Mouse (Mus musculus) lung, postnatal 0 days (tissue): Measurements from ENCODE around the gene Zpbp2. TPM values are rescaled to one million over a fixed set of nuclear protein-coding genes. Genes with fewer than 3 reads are reported as not detected.
"Not testable (repeated sequence)": the region's sequence is repeated elsewhere in the genome, so short reads cannot be mapped to it uniquely, and the experiment has no call there.

ENCODE experiments used
- ATAC-seq: fragments of 200-750 bp; cut with Nextera tagmentation; 2 replicates; pipeline ENCODE4 v1.8.0; 2017; ENCODE audit warnings: moderate library complexity
- DNase-seq: peaks from one replicate; pipeline ENCODE4 v3.0.0-alpha.2; 2016; ENCODE audit warnings: low spot score
- H3K27ac ChIP-seq: fragments of 300-500 bp; sonication (generic); 2 replicates; pipeline ENCODE4 v1.5.1; 2014; ENCODE audit warnings: antibody characterized with exemption, mild to moderate bottlenecking, low read length, mixed read lengths
- H3K27me3 ChIP-seq: fragments of 300-500 bp; sonication (generic); replicated peaks from 2 replicates; pipeline ENCODE4 v1.6.1; 2014; ENCODE audit warnings: low read length, mixed read lengths; ENCODE audit not compliant: insufficient read depth
- H3K36me3 ChIP-seq: fragments of 300-500 bp; sonication (generic); 2 replicates; pipeline ENCODE4 v1.6.1; 2014; ENCODE audit warnings: low read length, mixed read lengths; ENCODE audit not compliant: insufficient read depth
- H3K4me1 ChIP-seq: fragments of 300-500 bp; sonication (generic); 2 replicates; pipeline ENCODE4 v1.6.1; 2014; ENCODE audit warnings: antibody characterized with exemption, low read depth, low read length, mixed read lengths; ENCODE audit not compliant: insufficient read depth
- H3K4me2 ChIP-seq: fragments of 300-500 bp; sonication (generic); replicated peaks from 2 replicates; pipeline ENCODE4 v1.6.1; 2014; ENCODE audit warnings: low read depth, mild to moderate bottlenecking, low read length, moderate library complexity, mixed read lengths
- H3K4me3 ChIP-seq: fragments of 300-500 bp; sonication (generic); 2 replicates; pipeline ENCODE4 v1.5.1; 2014; ENCODE audit warnings: low read depth, low read length
- H3K9ac ChIP-seq: fragments of 300-500 bp; sonication (generic); replicated peaks from 2 replicates; pipeline ENCODE4 v1.6.1; 2014; ENCODE audit warnings: low read depth, mild to moderate bottlenecking
- H3K9me3 ChIP-seq: fragments of 300-500 bp; sonication (generic); 2 replicates; pipeline ENCODE4 v1.6.1; 2016; ENCODE audit warnings: low read length, mixed read lengths
- CTCF ChIP-seq: IDR thresholded peaks from 2 replicates; pipeline ENCODE4 v1.5.1; 2016; ENCODE audit warnings: antibody characterized with exemption, mild to moderate bottlenecking
- EP300 ChIP-seq: IDR thresholded peaks from 2 replicates; pipeline ENCODE4 v1.6.1; 2016; ENCODE audit warnings: antibody characterized with exemption, mild to moderate bottlenecking, control low read depth
- WGBS: fragments of 180-500 bp; shearing (Covaris S2); extraction: QIAGEN DNeasy Blood & Tissue Kit; methylation state at CpG from one replicate; pipeline ENCODE4 v1.1.7; 2014; 5-methylcytosine and 5-hydroxymethylcytosine counted together
- polyA plus RNA-seq: library from polyadenylated mRNA; unstranded; fragments of >200 nt; fragmentation: Nextera tagmentation; extraction: Ambion mirVana; gene quantifications from 2 replicates; pipeline ENCODE4 v1.2.1, GENCODE M21; 2015

Zpbp2 gene
- polyA plus RNA-seq, 1 experiment from 2014 or later = 0.10 TPM

- Histone ChIP-seq H3K27me3 (no peaks in the 10 kb centered on the region), H3K36me3 (no peaks in the 10 kb centered on the region), H3K9me3 (no peaks in the 10 kb centered on the region), H3K4me3 (no peak overlapping the region), H3K4me1 (0 out of 2 replicates have a peak, but pooled peaks cover 2% of the 10 kb centered on the region), H3K9ac (no peak overlapping the region), H3K4me2 (peak overlapping the region; percentile 38), H3K27ac (no peak overlapping the region)
- TF ChIP-seq EP300 = no peak
- no peak for TF ChIP-seq CTCF
- WGBS = 4% methylated on average over 20 of the region's 20 CpGs
- ATAC-seq = peak; percentile 62
- DNase-seq = peak; percentile 68
Observed at GRCm38 (mm10) chr11:98602090-98602690, 51.3 kb downstream of the Zpbp2 start.

GRCm38 (mm10) chr11:98603953-98604352 is 53.1 kb downstream of the Zpbp2 start:
- Histone ChIP-seq H3K9me3 (no peaks in the 10 kb centered on the region), H3K4me2 (no peak overlapping the region), H3K27ac (no peak overlapping the region), H3K4me1 (0 out of 2 replicates have a peak, but pooled peaks cover 2% of the 10 kb centered on the region), H3K9ac (no peak overlapping the region), H3K36me3 (no peaks in the 10 kb centered on the region), H3K27me3 (no peaks in the 10 kb centered on the region), H3K4me3 (no peak overlapping the region)
- DNase-seq (no peak), ATAC-seq (no peak)
- WGBS = 75% methylated on average over 2 of the region's 2 CpGs
- TF ChIP-seq EP300 (no peak), CTCF (peak; percentile 35)

- H3K4me1 ChIP-seq, H3K4me3 ChIP-seq, H3K9ac ChIP-seq, H3K27me3 ChIP-seq, H3K4me2 ChIP-seq, H3K36me3 ChIP-seq, ATAC-seq, DNase-seq, H3K9me3 ChIP-seq, H3K27ac ChIP-seq: not testable (repeated sequence)
- 56% methylated on average over 6 of the region's 6 CpGs for WGBS
Observed at GRCm38 (mm10) chr11:98604911-98605310, 54.0 kb downstream of the Zpbp2 start.

- no peak overlapping the region for H3K4me2 ChIP-seq
- 0 out of 2 replicates have a peak, but pooled peaks cover 2% of the 10 kb centered on the region for H3K4me1 ChIP-seq
- TF ChIP-seq EP300 = no peak
- peak; percentile 87 for TF ChIP-seq CTCF
- H3K27me3 ChIP-seq = no peaks in the 10 kb centered on the region
- no peak overlapping the region for H3K27ac ChIP-seq
- 3% methylated on average over 3 of the region's 3 CpGs for WGBS
- DNase-seq (peak; percentile 87), ATAC-seq (peak; percentile 46; the same call in 1 of the 2 replicates)
- H3K9ac ChIP-seq = no peak overlapping the region
- H3K4me3 ChIP-seq = no peak overlapping the region
- H3K9me3 ChIP-seq = no peaks in the 10 kb centered on the region
- no peaks in the 10 kb centered on the region for H3K36me3 ChIP-seq
Observed at GRCm38 (mm10) chr11:98606763-98607162, 55.9 kb downstream of the Zpbp2 start.

Other genes with a start within 250 kb of the Zpbp2 start
- not detected in 2 replicates for gene Neurod2, start 221.4 kb upstream of the Zpbp2 start, polyA plus RNA-seq
- 11.8 and 18.6 TPM in 2 replicates for gene Ppp1r1b, start 202.7 kb upstream of the Zpbp2 start, polyA plus RNA-seq
- gene Stard3, start 192.7 kb upstream of the Zpbp2 start, polyA plus RNA-seq = 69.9 and 73.1 TPM in 2 replicates
- 5.8 and 6.4 TPM in 2 replicates for gene Tcap, start 167.3 kb upstream of the Zpbp2 start, polyA plus RNA-seq
- 0.12 TPM in 1 of 2 replicates, not detected in the other for gene Pnmt, start 164.6 kb upstream of the Zpbp2 start, polyA plus RNA-seq
- 8.0 and 8.6 TPM in 2 replicates for gene Pgap3, start 150.6 kb upstream of the Zpbp2 start, polyA plus RNA-seq
- 21.2 and 23.6 TPM in 2 replicates for gene Erbb2, start 138.6 kb upstream of the Zpbp2 start, polyA plus RNA-seq
- gene Mien1, start 112.1 kb upstream of the Zpbp2 start, polyA plus RNA-seq = 86.1 and 96.0 TPM in 2 replicates
- gene Grb7, start 104.7 kb upstream of the Zpbp2 start, polyA plus RNA-seq = 30.7 and 33.1 TPM in 2 replicates
- gene Ikzf3, start 5.1 kb upstream of the Zpbp2 start, polyA plus RNA-seq = 0.20 and 0.43 TPM in 2 replicates
- gene Ormdl3, start 36.3 kb downstream of the Zpbp2 start, polyA plus RNA-seq = 43.7 and 45.3 TPM in 2 replicates
- gene Lrrc3c, start 47.2 kb downstream of the Zpbp2 start, polyA plus RNA-seq = not detected in 2 replicates
- 0.14 and 0.70 TPM in 2 replicates for gene Gm12355, start 74.6 kb downstream of the Zpbp2 start, polyA plus RNA-seq
- gene Gsdma3, start 75.3 kb downstream of the Zpbp2 start, polyA plus RNA-seq = not detected in 2 replicates
- not detected in 2 replicates for gene Gsdma2, start 95.7 kb downstream of the Zpbp2 start, polyA plus RNA-seq
- gene Gsdma, start 113.3 kb downstream of the Zpbp2 start, polyA plus RNA-seq = not detected in 2 replicates
- 105 and 107 TPM in 2 replicates for gene Psmd3, start 131.5 kb downstream of the Zpbp2 start, polyA plus RNA-seq
- gene Csf3, start 150.2 kb downstream of the Zpbp2 start, polyA plus RNA-seq = 0.19 TPM in 1 of 2 replicates, not detected in the other
- gene Med24, start 178.3 kb downstream of the Zpbp2 start, polyA plus RNA-seq = 19.9 and 20.6 TPM in 2 replicates
- gene Thra, start 189.5 kb downstream of the Zpbp2 start, polyA plus RNA-seq = 38.1 and 40.5 TPM in 2 replicates
- gene Nr1d1, start 224.2 kb downstream of the Zpbp2 start, polyA plus RNA-seq = 6.9 and 8.9 TPM in 2 replicates
- gene Msl1, start 244.4 kb downstream of the Zpbp2 start, polyA plus RNA-seq = 16.3 and 21.3 TPM in 2 replicates